Mouse (Mus musculus) kidney, adult 11 months (tissue): ENCODE measurements around the gene Spata46.

Experiments used
- DNase-seq: peaks from one replicate; pipeline ENCODE4 v3.0.0; 2022

Gene Spata46

DNA sequence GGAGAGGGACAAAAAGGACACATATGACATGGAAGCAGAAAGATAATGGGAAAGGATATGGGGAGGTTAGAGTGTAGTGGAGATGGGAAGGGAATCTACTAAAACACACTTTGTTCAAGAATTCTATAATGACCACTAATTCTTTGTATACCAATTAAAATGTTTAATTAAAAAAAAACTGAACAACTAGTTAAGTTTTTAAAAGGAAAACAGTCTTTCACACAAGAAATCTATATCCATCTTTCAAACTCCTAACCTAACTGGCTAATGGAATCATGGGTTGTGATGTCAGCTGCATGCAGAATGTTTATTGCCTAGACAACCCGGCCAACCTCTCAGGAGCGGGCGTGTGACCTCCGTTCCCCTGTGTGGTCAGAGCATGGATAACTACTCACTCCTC, at the start of gene Spata46:
Gene Spata46 (plus strand): TSS at position 301 of the 400 bp plus-strand sequence.
- DNase-seq: no peak

GRCm38 (mm10) chr1:170270281-170270680, 38.3 kb upstream of the Spata46 start:
- DNase-seq: no peak

GRCm38 (mm10) chr1:170270696-170271095, 37.9 kb upstream of the Spata46 start:
- no peak for DNase-seq

- no peak for DNase-seq
Measured at GRCm38 (mm10) chr1:170273252-170273651, 35.4 kb upstream of the Spata46 start.

- no peak for DNase-seq
Measured at GRCm38 (mm10) chr1:170277016-170277415, 31.6 kb upstream of the Spata46 start, which contains the start of gene Sh2d1b1. Gene Sh2d1b1 (plus strand): TSS chr1:170277320.

DNA sequence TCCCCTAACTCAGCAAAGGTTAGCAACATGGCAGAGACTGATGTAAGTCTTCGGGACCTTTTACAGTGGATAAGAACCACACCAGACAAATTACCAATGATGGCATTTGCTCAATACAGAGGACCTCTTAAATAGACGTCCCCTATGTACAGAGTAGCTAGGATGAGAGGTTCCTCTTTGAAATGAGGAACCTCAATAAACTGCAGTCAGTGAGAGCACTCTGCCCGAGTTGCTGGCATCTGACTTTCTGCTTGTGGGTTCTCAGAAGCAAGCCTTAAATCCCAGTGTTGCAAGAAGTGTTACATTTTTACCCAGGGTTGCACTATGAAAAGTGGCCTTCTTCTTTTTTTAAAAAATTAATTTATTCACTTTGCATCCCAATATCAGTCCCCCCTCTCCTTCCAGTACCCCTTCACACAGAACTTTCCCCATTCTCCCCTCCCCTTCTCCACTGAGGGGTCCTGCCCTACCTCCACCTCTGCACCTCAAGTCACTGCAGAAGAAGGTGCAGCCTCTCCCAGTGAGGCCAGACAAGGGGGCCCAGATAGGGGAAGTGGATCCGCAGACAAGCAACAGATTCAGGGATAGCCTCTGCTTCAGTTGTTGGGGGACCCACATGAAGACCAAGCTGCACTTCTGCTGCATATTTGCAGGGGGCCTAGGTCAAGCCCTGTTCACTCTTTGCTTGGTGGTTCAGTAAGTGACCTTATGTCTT, 26.0 kb upstream of the Spata46 start:
- no peak for DNase-seq

DNA sequence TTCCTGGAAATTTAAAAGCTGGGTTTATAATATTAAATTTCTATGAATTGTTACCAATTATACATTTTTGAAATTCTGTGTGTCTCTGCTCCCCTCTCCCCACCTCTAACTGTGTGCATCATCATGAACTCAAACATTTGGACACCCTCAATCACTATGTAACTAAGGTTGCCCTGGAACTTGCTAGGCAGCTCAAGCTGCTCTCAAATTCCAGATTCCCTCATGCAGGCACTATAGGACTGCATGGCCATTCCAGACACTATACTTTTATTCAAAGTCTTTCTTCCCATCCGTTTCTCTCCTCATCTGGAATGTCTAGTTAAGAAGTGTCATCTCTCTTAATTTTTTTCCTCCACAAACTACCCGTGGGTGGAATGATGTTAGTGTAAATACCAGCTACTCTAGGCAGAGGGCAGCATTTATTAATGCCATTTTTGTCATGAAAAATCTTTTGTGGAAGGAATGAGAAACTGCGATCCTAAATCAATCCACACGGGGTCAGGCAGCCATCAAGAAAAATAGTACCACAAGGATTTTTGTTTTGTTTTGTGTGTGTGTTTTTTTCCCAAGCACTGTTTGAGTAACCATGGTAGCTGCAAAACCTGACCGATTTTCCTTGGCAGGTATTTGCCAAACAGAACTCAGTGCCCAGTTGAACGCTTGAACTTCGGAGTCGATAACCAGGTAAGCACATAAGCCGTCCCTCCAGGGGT, 16.2 kb upstream of the Spata46 start:
- peak; percentile 48 for DNase-seq

DNA sequence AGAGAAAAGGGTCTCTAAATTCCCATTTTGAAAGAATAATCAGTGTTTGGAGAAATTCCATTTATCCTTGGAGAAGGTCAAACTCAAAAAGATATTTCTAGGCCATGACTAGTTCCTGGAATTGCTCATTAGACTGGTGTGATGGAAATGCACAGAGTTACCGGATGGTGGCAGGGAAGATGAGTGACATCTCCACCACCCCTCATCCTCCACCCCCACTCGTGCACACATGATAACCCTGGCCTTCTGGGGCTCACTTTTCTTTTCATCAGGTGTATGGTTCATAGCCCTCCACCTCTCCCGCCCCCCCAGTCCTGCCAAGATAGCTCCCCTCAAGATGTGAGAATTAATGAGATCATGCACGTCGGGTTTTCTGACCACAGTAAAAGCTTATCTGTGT, 15.3 kb upstream of the Spata46 start:
- no peak for DNase-seq

DNA sequence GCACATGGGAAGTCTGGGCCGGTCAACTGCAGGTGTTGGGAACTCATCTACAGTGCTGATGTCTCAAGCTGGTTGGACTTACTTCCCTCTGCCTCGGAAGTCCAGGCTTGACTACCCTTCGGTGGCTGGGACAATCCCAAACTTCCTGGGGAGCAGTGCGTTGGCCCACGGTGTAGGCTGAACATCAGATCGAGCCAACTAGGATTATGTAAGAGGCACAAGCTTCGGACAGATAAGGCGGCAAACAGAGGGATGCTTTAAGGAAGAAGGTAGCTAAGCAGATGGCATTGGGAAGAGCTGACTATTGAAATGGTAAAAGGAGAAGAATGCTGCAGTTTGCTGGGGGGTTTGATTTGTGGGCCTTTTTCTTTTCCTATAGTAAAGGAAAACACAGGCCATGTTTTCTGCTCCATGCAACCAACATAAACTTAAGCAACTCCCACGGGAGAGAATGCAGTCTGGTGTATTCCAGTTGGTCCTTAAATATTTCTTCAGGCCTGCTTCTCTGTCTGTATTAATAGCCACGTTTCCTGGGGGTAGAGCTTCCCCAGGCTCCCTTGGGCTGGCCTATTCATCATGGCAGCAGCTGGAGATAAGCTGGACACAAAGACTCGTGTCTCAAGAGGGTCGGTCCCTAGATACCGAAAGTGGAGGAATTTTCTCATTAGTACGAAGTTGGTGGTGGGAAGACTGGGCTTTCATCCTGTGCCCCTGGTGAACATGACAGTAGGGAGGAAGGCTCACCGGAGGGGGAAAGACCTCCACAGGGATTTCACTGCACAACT, 13.6 kb upstream of the Spata46 start:
- no peak for DNase-seq

GRCm38 (mm10) chr1:170299496-170299895, 9.1 kb upstream of the Spata46 start:
- DNase-seq: no peak

DNA sequence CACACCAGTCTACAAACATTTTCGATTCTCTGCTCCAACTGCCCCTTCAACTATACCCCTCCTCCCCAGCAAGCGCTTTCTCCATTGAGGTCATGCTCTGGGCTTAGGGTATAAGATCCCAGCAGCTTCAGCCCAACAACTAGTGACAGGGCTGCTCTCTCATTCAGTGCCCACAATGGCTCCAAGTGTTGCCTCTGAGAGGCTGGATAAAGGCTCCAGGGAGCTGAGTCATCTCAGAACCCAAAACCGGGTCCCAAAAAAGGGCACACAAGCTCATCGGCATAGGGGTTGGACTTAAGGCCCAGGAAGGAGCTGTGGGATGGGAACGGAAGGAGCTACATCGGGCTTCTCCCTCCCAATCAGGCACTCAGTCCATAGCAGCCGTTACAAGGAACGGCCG, 6.9 kb upstream of the Spata46 start:
- no peak for DNase-seq

DNA sequence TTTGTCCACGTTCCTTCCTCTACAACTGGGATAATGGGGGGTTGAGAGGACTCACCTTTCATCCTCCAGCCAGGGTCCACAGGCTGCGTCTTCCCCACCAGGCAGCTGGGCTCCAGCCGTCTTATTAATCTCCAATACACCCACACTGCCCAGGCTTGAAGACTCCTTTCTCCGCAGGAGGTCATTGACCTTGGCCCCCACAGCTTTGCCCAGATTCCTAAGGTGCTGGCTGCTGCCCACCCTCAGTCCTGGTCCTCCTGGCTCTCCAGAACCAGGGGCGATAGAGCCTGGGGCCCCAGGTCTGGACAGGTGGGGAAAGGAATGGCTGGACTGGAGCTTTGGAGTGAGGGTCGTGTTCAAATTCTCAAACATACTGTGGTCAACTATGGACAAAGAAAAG, 6.1 kb upstream of the Spata46 start:
- DNase-seq: no peak

DNA sequence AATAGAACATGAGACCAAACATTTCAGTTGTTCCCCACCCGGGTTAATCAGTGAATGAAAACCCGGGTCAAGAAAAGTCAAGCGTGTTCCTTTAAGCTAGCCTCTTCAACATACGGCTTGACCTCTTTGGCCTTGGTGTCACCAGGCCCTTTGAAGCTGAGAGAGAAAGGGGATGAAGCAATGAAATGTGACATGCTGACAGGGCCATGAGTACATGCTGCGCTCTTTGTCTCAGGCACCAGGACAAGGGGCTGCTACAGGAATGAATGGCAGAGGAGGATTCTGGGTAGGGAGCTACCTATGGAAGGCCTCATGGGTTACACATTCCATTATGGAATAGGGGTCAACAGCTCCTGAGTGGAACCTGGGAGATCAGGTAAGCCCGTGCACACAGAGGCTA, 5.5 kb upstream of the Spata46 start:
- DNase-seq: no peak

DNA sequence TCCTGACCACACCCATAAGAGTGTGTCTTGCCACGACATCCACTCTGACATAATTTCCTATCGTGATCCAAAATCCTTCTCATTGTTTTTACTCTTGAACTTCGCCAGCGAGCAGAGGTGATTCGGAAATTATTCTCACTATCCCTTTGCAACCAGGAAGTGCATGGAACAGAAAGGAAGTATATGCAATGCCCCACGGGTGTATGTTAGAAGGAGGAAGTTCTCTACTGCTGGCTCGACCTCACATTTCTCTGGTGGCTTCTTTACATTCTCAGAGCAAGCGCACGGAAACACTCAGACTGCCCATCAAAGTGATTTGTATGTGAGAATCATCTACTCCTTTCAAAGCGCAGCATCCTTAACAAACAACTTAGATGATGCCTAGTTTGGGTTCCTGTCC, 3.6 kb upstream of the Spata46 start:
- DNase-seq: no peak

GRCm38 (mm10) chr1:170306232-170306631, 2.4 kb upstream of the Spata46 start, which contains the start of gene Gm7694:
Gene Gm7694 (minus strand): TSS chr1:170306332.
- no peak for DNase-seq

- DNase-seq: no peak
Measured at GRCm38 (mm10) chr1:170311431-170311830, 2.8 kb downstream of the Spata46 start.

GRCm38 (mm10) chr1:170322046-170322445, 13.4 kb downstream of the Spata46 start:
- DNase-seq: no peak

DNA sequence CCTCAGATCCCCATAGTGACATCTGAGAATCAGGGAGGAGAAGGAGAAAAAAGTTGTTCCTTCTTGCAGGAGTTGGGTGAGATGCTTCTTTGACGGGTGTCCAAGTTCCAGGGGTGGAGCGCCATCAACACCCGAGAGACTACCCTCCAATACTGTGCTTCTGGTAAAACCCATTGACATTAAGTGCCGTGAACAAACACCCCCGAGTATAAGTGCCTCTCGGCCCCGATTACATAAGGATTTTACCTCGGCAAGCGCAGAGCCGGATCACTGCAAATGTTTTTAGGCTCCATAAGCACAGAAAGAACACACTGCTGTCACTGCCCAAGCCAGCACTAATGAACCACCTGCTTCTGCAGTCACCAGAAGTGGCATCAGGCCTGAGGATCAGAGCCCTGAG, 14.4 kb downstream of the Spata46 start:
- DNase-seq: no peak

GRCm38 (mm10) chr1:170324312-170324711, 15.7 kb downstream of the Spata46 start:
- no peak for DNase-seq

DNA sequence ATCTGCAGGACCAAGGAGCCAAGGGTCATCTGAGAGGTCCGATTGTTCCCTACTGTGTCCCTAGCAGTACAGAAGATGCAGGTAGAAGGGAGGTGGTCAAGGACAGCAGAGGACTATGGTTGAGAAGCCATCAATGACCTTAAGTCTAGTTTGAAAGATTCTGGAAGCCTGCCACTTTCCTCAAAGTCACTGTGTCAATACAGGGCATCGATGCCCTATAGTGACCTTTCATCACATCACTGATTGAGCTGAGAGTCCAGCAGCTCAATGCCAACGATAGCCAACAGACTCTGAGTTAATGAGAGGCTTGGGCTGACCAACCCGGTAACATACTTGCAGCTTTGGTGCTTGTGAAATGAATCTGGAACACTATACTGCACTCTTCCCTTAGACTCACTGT, 16.7 kb downstream of the Spata46 start:
- DNase-seq: no peak

DNA sequence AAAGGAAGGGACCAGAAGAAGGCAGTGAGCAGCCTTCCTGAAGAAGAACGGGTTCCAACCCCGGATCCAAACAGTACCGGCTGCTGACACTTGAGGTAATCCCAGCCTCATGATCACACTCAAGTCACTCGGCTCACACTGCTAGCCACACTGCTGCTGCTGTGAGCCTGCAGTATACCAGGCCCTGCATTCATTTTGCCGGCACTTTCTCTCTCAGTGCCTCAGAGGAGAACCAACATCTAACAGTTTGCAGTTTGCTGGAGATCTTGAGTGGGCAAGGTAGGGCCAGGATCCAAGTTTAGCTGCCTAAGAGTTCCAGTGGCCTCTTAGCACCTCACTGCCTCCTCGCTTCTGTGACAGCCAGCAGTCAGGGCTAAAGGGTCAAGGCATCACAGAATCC, 23.3 kb downstream of the Spata46 start:
- DNase-seq: no peak

GRCm38 (mm10) chr1:170332775-170333174, 24.2 kb downstream of the Spata46 start:
- no peak for DNase-seq

DNA sequence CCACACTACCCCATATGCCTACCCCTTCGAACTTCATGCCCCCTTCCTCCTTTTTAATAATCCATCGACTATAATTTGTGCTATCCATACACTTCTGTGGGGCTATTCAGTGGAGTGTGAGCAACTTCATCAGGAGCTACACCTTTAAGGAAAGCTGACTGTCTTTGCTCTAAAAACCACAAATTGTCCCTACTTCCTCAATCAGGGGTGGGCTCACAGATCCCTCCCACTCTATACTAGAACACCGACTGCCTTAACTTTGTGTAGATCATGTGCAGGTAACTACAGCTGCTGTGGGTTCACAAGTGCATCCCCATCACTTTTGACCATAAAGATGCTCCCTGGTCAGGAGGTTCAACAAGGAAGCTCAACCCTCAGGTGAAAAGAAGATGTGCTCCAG, 31.3 kb downstream of the Spata46 start:
- DNase-seq: no peak

- DNase-seq: no peak
Measured at GRCm38 (mm10) chr1:170343081-170343480, 34.5 kb downstream of the Spata46 start.
